Mouse (Mus musculus) midbrain, embryonic 11.5 days (tissue): ENCODE data around the gene Zic1. TPM values are rescaled to one million over a fixed set of nuclear protein-coding genes. Genes with fewer than 3 reads are reported as not detected.

Experiments
- ATAC-seq: fragments of 200-750 bp; cut with Nextera tagmentation; 2 replicates; pipeline ENCODE4 v1.8.0; 2017; ENCODE audit warnings: moderate TSS enrichment, moderate library complexity; ENCODE audit not compliant: low FRiP score
- DNase-seq: peaks from one replicate; pipeline ENCODE4 v3.0.0; 2015; ENCODE audit warnings: low spot score; ENCODE audit errors: missing footprints
- H3K27ac ChIP-seq: fragments of 300-500 bp; sonication (generic); 2 replicates; pipeline ENCODE4 v1.5.1; 2014; ENCODE audit warnings: low read depth, low read length
- H3K27me3 ChIP-seq: fragments of 300-500 bp; sonication (generic); 2 replicates; pipeline ENCODE4 v1.6.1; 2014; ENCODE audit warnings: mild to moderate bottlenecking, low read length, moderate library complexity, mixed read lengths; ENCODE audit not compliant: control insufficient read depth, insufficient read depth
- H3K36me3 ChIP-seq: fragments of 300-500 bp; sonication (generic); 2 replicates; pipeline ENCODE4 v1.6.1; 2014; ENCODE audit warnings: mild to moderate bottlenecking, low read length, moderate library complexity, mixed read lengths; ENCODE audit not compliant: control insufficient read depth, insufficient read depth
- H3K4me1 ChIP-seq: fragments of 300-500 bp; sonication (generic); 2 replicates; pipeline ENCODE4 v1.6.1; 2014; ENCODE audit warnings: low read length; ENCODE audit not compliant: control insufficient read depth, insufficient read depth
- H3K4me2 ChIP-seq: fragments of 300-500 bp; sonication (generic); 2 replicates; pipeline ENCODE4 v1.6.1; 2014; ENCODE audit warnings: mild to moderate bottlenecking, moderate library complexity
- H3K4me3 ChIP-seq: fragments of 300-500 bp; sonication (generic); 2 replicates; pipeline ENCODE4 v1.5.1; 2014; ENCODE audit warnings: low read depth, low read length
- H3K9ac ChIP-seq: fragments of 300-500 bp; sonication (generic); 2 replicates; pipeline ENCODE4 v1.6.1; 2014; ENCODE audit warnings: low read length
- H3K9me3 ChIP-seq: fragments of 300-500 bp; sonication (generic); 2 replicates; pipeline ENCODE4 v1.6.1; 2016; ENCODE audit warnings: low read length; ENCODE audit not compliant: control insufficient read depth
- WGBS: fragments of 180-500 bp; shearing (Covaris S2); extraction: QIAGEN DNeasy Blood & Tissue Kit; methylation state at CpG from one replicate; pipeline ENCODE4 v1.1.7; 2014; 5-methylcytosine and 5-hydroxymethylcytosine counted together
- polyA plus RNA-seq: library from polyadenylated mRNA; unstranded; fragments of >200 nt; fragmentation: Nextera tagmentation; extraction: Ambion mirVana; gene quantifications from 2 replicates; pipeline ENCODE4 v1.2.1, GENCODE M21; 2014

Gene Zic1
- polyA plus RNA-seq, 1 experiment from 2014 or later, result 13.7 TPM

DNA sequence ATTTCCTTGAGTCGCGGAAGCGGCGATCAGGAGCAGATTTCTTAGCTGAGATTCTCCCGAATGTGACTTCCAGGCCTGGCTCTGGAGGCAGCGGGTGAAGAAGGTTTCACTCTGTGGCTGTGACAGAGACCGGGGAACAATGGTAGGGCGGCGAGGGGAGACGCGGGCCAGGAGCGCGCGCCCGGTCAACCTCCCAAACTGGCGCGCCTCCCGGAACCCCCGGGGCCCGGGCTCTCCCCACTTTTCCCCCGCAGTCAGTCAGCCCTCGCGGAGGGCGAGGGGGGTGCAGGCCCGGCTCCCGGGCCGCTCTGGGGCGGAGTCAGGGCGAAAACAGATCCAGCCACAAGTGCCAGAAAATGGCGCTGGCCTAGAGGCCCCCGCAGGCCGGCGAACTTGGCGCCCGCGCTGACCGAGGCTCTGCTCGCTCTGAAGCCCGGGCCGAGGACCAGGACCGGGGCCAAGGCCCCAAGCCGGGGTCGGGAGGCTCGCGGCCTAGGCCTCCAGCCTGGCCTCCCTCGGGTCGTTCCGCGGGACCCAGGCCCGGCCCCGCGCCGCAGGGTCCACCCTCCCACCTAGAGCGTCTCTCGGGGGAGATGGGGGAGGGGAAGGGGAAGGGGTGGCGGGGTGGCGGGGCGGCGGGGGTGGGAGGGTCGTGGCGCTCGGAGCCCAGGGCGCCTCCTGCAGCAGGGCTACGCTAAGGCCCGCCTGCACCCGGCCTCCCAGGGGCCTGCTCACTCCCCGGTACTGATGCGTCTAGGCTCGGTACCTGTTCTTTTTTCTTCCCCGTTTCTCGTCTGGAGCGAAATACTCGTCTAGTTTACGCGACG lies 15.9 kb upstream of the Zic1 start:
- peak overlapping the region; percentile 94 for H3K9ac ChIP-seq
- peak; percentile 97 for DNase-seq
- H3K27me3 ChIP-seq, result peaks cover 87% of the 10 kb centered on the region
- H3K4me3 ChIP-seq, result peak overlapping the region; percentile 58
- H3K9me3 ChIP-seq, result no peaks in the 10 kb centered on the region
- peaks cover 15% of the 10 kb centered on the region for H3K4me1 ChIP-seq
- peak; percentile 64 for ATAC-seq
- no peaks in the 10 kb centered on the region for H3K36me3 ChIP-seq
- WGBS, result under 1% methylated on average over 66 of the region's 76 CpGs
- H3K4me2 ChIP-seq, result peak overlapping the region; percentile 84
- H3K27ac ChIP-seq, result peak overlapping the region; percentile 92

DNA sequence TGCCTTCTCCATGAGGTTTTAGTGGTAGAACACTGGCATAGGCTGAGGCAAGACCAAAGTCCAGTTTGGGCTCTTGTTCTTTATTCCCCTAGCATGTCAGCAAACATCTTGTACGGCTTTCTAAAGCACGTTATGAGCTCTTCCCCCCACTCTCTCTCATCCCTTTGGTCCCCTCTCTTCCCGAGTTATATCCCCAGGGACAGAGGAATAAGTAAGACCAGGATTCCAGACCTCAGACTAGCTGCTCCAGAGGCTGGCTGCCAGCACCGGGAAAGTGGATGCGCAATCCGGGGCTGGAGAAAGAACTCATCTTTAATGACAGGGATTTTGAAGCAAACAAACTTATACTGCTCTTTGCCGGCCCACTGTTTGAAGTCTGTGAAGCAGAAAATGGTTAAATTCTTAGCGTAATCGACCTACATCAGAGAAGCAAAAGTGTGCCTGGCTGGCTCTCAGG lies 14.9 kb upstream of the Zic1 start:
- peak overlapping the region; percentile 84 for H3K4me2 ChIP-seq
- ATAC-seq, result no peak
- H3K9ac ChIP-seq, result peak overlapping the region; percentile 94
- H3K36me3 ChIP-seq, result no peaks in the 10 kb centered on the region
- 0% methylated on average over 9 of the region's 9 CpGs for WGBS
- peaks cover 88% of the 10 kb centered on the region for H3K27me3 ChIP-seq
- peak overlapping the region; percentile 58 for H3K4me3 ChIP-seq
- peak overlapping the region; percentile 88 for H3K27ac ChIP-seq
- peaks cover 10% of the 10 kb centered on the region for H3K4me1 ChIP-seq
- H3K9me3 ChIP-seq, result no peaks in the 10 kb centered on the region
- DNase-seq, result no peak

DNA sequence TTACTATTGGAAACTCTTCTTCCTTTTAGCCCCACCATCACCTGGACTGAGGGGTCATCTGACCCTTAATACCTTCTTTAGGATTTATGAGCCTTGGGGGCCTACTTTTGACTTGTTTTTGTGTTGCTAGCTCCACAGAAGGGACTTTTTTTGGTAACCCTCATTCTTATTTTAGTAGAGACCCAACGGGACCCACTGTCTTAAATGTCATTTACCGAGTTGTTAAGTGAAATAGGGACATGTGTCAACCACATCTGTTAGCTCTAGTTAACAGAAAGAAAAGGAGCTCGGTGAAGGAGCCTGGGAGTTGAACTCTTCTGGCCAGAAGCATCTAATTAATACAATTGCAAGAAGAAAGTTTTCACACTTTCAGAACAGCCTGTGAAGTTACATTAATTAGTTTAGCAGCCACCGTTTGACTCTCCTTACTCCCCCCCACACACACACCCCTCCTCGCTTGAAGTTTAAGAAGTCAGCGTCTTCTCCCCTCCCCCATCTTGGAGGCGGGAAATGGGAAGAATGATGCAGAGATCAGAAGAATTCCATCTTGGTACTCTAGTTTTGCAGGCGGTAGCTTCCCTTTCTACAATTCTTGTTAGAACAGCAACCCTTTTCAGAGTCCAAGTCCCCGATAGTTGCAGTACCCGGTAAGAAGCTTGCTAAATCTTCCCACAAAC lies 14.3 kb upstream of the Zic1 start:
- 1% methylated on average over 10 of the region's 10 CpGs for WGBS
- H3K27me3 ChIP-seq, result peaks cover 88% of the 10 kb centered on the region
- peaks cover 10% of the 10 kb centered on the region for H3K4me1 ChIP-seq
- H3K9ac ChIP-seq, result peak overlapping the region; percentile 94
- no peaks in the 10 kb centered on the region for H3K9me3 ChIP-seq
- H3K36me3 ChIP-seq, result no peaks in the 10 kb centered on the region
- peak overlapping the region; percentile 84 for H3K4me2 ChIP-seq
- ATAC-seq (no peak), DNase-seq (peak; percentile 94)
- peak overlapping the region; percentile 88 for H3K27ac ChIP-seq
- peak overlapping the region; percentile 58 for H3K4me3 ChIP-seq

DNA sequence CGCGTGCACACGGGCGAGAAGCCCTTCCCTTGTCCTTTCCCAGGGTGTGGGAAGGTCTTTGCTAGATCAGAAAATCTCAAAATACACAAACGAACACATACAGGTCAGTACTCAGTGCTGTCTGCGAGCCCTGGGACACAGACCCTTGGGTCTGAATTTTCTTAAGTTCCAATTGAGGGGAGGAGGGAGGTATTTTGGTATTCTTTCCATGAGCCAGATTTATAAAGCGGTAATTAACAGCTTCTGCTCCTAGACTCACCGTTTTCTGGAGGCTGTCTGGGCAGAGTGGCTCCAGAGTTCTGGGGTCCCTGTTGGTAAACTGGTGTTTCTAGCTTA lies 13.7 kb upstream of the Zic1 start:
- WGBS, result under 1% methylated on average over 8 of the region's 8 CpGs
- H3K9me3 ChIP-seq, result no peaks in the 10 kb centered on the region

DNA sequence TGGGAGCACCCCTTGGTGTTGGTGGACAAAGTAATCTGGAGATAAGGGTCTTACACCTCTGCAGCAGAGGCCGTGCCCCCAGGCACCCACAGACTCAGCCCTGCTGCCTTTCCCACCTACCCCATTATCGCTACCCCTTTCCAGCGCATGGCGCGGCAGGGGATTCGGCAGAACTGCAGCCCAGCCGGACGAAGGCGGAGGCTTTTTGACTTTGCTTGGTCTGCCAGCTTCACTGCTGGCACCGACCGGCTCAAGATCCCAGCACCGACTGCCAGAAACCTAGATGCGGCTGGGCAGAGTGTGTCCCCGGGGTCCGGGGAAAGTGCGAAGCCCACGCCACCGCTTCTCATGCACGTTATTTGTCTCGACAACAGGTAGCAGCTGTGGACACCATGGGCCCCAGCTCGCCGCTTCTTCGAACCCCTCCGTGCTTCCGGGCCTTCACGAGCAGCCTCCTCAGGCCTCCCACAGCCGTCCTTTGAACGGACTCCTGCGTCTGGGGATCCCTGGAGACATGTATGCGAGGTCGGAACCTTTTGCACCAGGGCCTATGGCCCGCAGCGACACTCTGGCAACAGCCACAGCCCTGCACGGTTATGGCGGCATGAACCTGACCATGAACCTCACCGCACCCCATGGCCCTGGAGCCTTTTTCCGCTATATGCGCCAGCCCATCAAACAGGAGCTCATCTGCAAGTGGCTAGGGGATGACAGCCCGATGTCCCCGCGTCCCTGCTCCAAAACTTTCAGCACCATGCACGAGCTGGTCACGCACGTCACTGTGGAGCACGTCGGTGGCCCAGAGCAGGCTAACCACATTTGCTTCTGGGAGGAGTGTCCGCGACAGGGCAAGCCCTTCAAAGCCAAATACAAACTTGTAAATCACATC lies 13.0 kb upstream of the Zic1 start:
- Histone ChIP-seq H3K4me3 (peak overlapping the region; percentile 58), H3K9me3 (no peaks in the 10 kb centered on the region), H3K9ac (peak overlapping the region; percentile 94), H3K4me2 (peak overlapping the region; percentile 84), H3K27me3 (peaks cover 89% of the 10 kb centered on the region), H3K27ac (peak overlapping the region; percentile 88), H3K36me3 (no peaks in the 10 kb centered on the region), H3K4me1 (peaks cover 10% of the 10 kb centered on the region)
- WGBS, result under 1% methylated on average over 48 of the region's 48 CpGs
- ATAC-seq (no peak), DNase-seq (peak; percentile 96)

More for the DNA sequence above, 13.7 kb upstream of the Zic1 start:
- peak overlapping the region; percentile 94 for H3K9ac ChIP-seq
- peaks cover 10% of the 10 kb centered on the region for H3K4me1 ChIP-seq
- H3K27me3 ChIP-seq, result peaks cover 88% of the 10 kb centered on the region
- DNase-seq (peak; percentile 96), ATAC-seq (no peak)
- peak overlapping the region; percentile 88 for H3K27ac ChIP-seq
- H3K4me3 ChIP-seq, result peak overlapping the region; percentile 58
- H3K36me3 ChIP-seq, result no peaks in the 10 kb centered on the region
- H3K4me2 ChIP-seq, result peak overlapping the region; percentile 84

DNA sequence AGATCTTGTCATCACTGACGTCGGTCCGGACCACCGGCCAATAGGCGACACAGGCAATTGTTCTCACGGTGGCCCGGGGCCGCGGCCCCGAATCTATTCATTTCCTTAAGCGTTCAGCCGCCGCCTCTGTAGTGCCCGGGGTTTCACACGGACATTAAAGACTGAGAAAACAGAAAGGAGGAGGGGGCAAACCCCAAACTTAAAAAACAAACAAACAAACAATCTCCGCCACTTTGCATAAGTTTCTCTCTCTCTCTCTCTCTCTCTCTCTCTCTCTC lies 12.2 kb upstream of the Zic1 start:
- Histone ChIP-seq H3K4me1 (peaks cover 10% of the 10 kb centered on the region), H3K4me3 (peak overlapping the region; percentile 58), H3K9me3 (no peaks in the 10 kb centered on the region), H3K36me3 (no peaks in the 10 kb centered on the region), H3K4me2 (peak overlapping the region; percentile 84), H3K9ac (peak overlapping the region; percentile 94), H3K27me3 (peaks cover 85% of the 10 kb centered on the region), H3K27ac (peak overlapping the region; percentile 88; the same call in 1 of the 2 replicates)
- DNase-seq (peak; percentile 97), ATAC-seq (peak; percentile 72)
- WGBS, result 0% methylated on average over 16 of the region's 16 CpGs

DNA sequence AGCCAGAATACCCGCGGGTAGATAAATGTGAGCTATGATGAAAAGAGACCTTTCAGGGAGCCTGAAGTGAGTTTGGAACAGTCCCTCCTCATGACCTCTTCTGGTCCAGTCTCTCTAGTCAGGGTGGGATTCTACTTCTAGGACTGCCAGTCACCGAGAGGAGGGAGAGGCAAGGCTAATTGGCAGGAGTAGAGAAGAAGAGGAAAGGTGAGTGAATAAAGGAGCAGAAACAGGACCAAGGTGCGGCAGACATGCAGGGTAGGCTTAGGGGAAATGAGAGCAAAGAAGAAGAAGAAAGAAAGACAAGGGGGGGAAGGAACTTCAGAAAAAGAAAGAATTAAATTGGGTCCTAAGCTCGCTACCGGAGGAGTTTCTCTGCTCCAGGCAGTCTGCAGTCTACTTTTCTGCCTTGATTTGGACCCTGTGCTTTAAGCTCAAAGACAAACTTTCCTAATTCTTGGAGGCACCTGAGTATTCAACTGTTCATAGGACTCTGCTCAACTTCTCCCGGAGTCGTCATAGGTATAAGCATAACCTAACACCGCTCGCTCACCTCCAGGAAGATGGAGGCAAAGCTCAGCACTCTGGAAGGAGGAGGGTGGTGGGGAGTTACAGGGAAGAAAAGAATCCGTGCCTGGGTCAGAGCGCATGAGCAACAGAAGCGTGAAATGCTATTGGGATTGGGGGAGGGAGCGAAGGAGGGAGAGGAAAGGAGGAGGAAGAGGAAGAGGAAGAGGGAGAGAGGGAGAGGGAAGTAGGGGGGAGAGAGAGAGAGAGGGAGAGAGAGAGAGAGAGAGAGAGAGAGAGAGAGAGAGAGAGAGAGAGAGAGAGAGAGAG lies 11.6 kb upstream of the Zic1 start:
- peak overlapping the region; percentile 58 for H3K4me3 ChIP-seq
- WGBS, result 1% methylated on average over 14 of the region's 14 CpGs
- H3K27ac ChIP-seq, result peak overlapping the region; percentile 51
- DNase-seq (peak; percentile 95), ATAC-seq (peak; percentile 60)
- H3K9me3 ChIP-seq, result no peaks in the 10 kb centered on the region
- H3K4me2 ChIP-seq, result peak overlapping the region; percentile 84
- H3K36me3 ChIP-seq, result no peaks in the 10 kb centered on the region
- H3K27me3 ChIP-seq, result peaks cover 85% of the 10 kb centered on the region
- H3K9ac ChIP-seq, result peak overlapping the region; percentile 40
- H3K4me1 ChIP-seq, result peaks cover 10% of the 10 kb centered on the region

DNA sequence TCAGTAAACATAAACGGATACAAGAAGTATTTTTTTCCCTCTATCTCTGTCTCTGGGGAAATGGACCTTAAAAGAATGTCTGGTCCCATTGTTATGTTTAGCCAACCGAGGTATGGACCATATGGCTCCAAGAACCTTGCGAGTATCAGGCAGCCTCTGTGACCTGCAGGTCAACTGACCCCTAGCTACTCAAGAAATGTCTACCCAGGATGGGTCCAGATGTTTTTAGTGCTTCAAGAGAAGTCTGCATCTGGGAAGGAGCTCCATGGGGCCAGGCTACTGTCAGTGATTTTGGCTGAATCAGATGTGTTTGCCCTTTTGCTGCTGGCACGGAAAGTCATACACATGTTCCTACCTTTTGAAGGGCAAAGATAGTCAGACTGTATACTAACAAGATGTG lies 9.1 kb upstream of the Zic1 start:
- DNase-seq (no peak), ATAC-seq (no peak)
- no peak overlapping the region for H3K9ac ChIP-seq
- H3K4me3 ChIP-seq, result no peak overlapping the region
- no peak overlapping the region for H3K4me2 ChIP-seq
- H3K4me1 ChIP-seq, result peaks cover 6% of the 10 kb centered on the region
- H3K27ac ChIP-seq, result no peak overlapping the region
- peaks cover 94% of the 10 kb centered on the region for H3K27me3 ChIP-seq
- H3K9me3 ChIP-seq, result no peaks in the 10 kb centered on the region
- H3K36me3 ChIP-seq, result no peaks in the 10 kb centered on the region
- WGBS, result 5% methylated on average over 4 of the region's 4 CpGs
